Mouse (Mus musculus): ENCODE measurements around the gene Gm26620. TPM values are rescaled to one million over a fixed set of nuclear protein-coding genes. Genes with fewer than 3 reads are reported as not detected.

Gm26620 gene
- polyA plus RNA-seq, 1 experiment, result 0.12 TPM

- no peak overlapping the region for H3ac ChIP-seq (ENCODE audit: control insufficient read depth, insufficient read length, low read depth)
- no peaks in the 10 kb centered on the region for H3K36me3 ChIP-seq (ENCODE audit: control insufficient read depth, insufficient read depth)
- H3K79me3 ChIP-seq (ENCODE audit: low read depth), result no peaks in the 10 kb centered on the region
- H3K27me3 ChIP-seq (ENCODE audit: control insufficient read depth, insufficient read depth, insufficient read length), result no peaks in the 10 kb centered on the region
- no peak for TF ChIP-seq MYOD1 (IDR thresholded peaks at IDR 0.05; ENCODE audit: control insufficient read depth, insufficient read length, low read depth)
- TF ChIP-seq USF1 (IDR thresholded peaks at IDR 0.05; ENCODE audit: low read depth), result no peak
- no peak for TF ChIP-seq CEBPB (IDR thresholded peaks at IDR 0.05; ENCODE audit: low read depth)
- no peak for TF ChIP-seq MAX (IDR thresholded peaks at IDR 0.05)
- TF ChIP-seq MYOG (IDR thresholded peaks at IDR 0.05; ENCODE audit: control insufficient read depth, extremely low read depth, insufficient read length), result no peak
- TF ChIP-seq FOSL1 (IDR thresholded peaks at IDR 0.05; ENCODE audit: insufficient read depth, low read length, poor library complexity, severe bottlenecking), result no peak
- no peak for TF ChIP-seq CTCF (IDR thresholded peaks at IDR 0.05; ENCODE audit: control insufficient read depth, insufficient read depth, insufficient read length)
- H3K4me3 ChIP-seq (ENCODE audit: insufficient read depth, poor library complexity, severe bottlenecking), result no peak overlapping the region
- no peaks in the 10 kb centered on the region for H3K79me2 ChIP-seq (ENCODE audit: control insufficient read depth, insufficient read depth)
Measured at GRCm38 (mm10) chr1:170898413-170899075, 13.7 kb downstream of the Gm26620 start.

DNA sequence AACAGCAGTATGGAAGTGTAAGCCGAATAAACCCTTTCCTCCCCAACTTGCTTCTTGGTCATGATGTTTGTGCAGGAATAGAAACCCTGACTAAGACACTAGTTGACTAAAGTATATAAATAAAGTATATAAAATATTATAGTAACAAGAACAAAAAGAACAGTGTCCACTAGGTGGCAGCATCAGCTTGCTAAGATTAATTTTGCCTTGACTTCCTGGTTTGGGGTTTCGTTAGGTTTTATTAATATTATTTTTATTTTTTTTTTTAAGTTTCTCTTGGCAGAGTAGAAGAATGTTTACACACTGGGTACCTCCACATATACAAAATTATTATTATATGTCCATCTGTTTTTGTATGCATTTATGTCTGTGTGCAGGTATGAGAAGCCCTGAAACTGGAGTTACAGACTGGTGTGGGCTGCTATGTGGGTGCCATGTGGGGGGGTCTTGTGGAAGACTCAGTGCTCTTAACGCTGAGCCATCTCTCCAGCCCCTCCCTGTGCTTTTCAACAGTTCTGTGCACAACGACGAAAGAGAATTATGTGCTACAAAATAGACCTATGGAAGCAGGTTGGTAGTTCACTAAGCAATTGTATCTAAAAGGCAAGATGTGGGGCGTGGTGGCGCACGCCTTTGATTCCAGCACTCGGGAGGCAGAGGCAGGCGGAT, 16.1 kb downstream of the Gm26620 start:
- Histone ChIP-seq H3K27me3 (ENCODE audit: control insufficient read depth, insufficient read depth, insufficient read length) (no peaks in the 10 kb centered on the region), H3K4me3 (ENCODE audit: insufficient read depth, poor library complexity, severe bottlenecking) (no peak overlapping the region), H3K79me3 (ENCODE audit: low read depth) (no peaks in the 10 kb centered on the region), H3ac (ENCODE audit: control insufficient read depth, insufficient read length, low read depth) (no peak overlapping the region), H3K36me3 (ENCODE audit: control insufficient read depth, insufficient read depth) (no peaks in the 10 kb centered on the region), H3K79me2 (ENCODE audit: control insufficient read depth, insufficient read depth) (no peaks in the 10 kb centered on the region)
- TF ChIP-seq CEBPB (IDR thresholded peaks at IDR 0.05; ENCODE audit: low read depth), result no peak
- TF ChIP-seq MYOD1 (IDR thresholded peaks at IDR 0.05; ENCODE audit: control insufficient read depth, insufficient read length, low read depth), result no peak
- TF ChIP-seq MYOG (IDR thresholded peaks at IDR 0.05; ENCODE audit: control insufficient read depth, extremely low read depth, insufficient read length), result no peak
- TF ChIP-seq MAX (IDR thresholded peaks at IDR 0.05), result no peak
- no peak for TF ChIP-seq FOSL1 (IDR thresholded peaks at IDR 0.05; ENCODE audit: insufficient read depth, low read length, poor library complexity, severe bottlenecking)
- no peak for TF ChIP-seq CTCF (IDR thresholded peaks at IDR 0.05; ENCODE audit: control insufficient read depth, insufficient read depth, insufficient read length)
- TF ChIP-seq USF1 (IDR thresholded peaks at IDR 0.05; ENCODE audit: low read depth), result no peak

DNA sequence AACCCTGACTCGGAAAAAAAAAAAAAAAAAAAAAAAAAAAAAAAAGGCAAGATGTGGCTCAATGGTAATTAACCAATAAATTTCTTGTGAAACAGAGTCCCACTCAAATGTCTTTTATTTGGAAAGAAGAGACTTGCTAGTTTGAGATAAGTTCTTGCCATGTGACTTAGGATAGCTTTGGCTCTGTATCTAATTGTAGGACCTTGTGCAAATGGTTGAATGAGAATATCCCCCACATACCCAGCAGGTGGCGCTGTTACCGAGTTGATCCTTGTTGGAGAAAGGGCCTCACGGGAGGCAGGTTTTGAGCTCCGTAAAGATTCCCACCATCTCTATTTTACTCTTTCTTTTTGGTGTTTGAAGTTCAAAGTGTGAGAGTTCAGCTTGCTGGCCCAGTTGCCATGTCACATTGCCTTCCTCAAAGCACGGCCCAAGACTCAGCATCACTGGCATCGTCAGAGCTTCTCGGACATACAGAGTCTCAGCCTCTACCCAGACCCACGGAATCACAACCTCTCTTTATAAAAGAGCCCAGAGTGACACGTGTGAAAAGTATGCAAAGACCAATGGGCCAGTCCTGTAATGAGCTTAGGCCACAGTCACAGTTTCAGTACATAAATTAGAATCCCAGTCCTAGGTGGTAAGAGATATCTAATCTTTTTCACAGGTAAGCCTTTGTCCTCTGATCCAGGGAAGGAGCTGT, 16.8 kb downstream of the Gm26620 start:
- TF ChIP-seq USF1 (IDR thresholded peaks at IDR 0.05; ENCODE audit: low read depth), result peak; percentile 38
- peak; percentile 18 for TF ChIP-seq CTCF (IDR thresholded peaks at IDR 0.05; ENCODE audit: control insufficient read depth, insufficient read depth, insufficient read length)
- TF ChIP-seq CEBPB (IDR thresholded peaks at IDR 0.05; ENCODE audit: low read depth), result no peak

DNA sequence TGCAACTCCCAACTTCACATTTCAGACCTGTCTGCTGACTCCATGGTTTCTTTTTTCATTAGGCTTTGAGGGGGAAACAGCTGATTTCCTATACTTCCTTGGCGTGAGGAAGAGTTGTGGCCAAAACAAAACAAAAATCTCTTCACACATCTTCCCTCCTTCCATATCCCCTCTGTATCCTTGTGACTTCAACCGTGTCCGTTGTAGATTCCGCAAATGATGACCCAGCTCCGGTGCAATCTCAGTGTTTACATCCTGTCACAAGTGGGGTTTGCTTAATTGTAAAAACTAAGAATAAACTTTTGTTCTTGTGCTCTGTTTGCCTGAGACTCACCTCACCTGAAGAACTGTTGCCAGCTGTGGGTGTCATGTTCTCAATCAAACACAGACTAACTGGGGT, 18.6 kb downstream of the Gm26620 start:
- Histone ChIP-seq H3K36me3 (ENCODE audit: control insufficient read depth, insufficient read depth) (no peaks in the 10 kb centered on the region), H3K79me3 (ENCODE audit: low read depth) (no peaks in the 10 kb centered on the region), H3K79me2 (ENCODE audit: control insufficient read depth, insufficient read depth) (no peaks in the 10 kb centered on the region), H3K4me3 (ENCODE audit: insufficient read depth, poor library complexity, severe bottlenecking) (no peak overlapping the region), H3K27me3 (ENCODE audit: control insufficient read depth, insufficient read depth, insufficient read length) (peaks cover 9% of the 10 kb centered on the region), H3ac (ENCODE audit: control insufficient read depth, insufficient read length, low read depth) (no peak overlapping the region)
- TF ChIP-seq CEBPB (IDR thresholded peaks at IDR 0.05; ENCODE audit: low read depth) (no peak), FOSL1 (IDR thresholded peaks at IDR 0.05; ENCODE audit: insufficient read depth, low read length, poor library complexity, severe bottlenecking) (no peak), MAX (IDR thresholded peaks at IDR 0.05) (no peak), CTCF (IDR thresholded peaks at IDR 0.05; ENCODE audit: control insufficient read depth, insufficient read depth, insufficient read length) (no peak), MYOD1 (IDR thresholded peaks at IDR 0.05; ENCODE audit: control insufficient read depth, insufficient read length, low read depth) (no peak), USF1 (IDR thresholded peaks at IDR 0.05; ENCODE audit: low read depth) (no peak), MYOG (IDR thresholded peaks at IDR 0.05; ENCODE audit: control insufficient read depth, extremely low read depth, insufficient read length) (no peak)

More for the DNA sequence above, 16.8 kb downstream of the Gm26620 start:
- Histone ChIP-seq H3ac (ENCODE audit: control insufficient read depth, insufficient read length, low read depth) (no peak overlapping the region), H3K27me3 (ENCODE audit: control insufficient read depth, insufficient read depth, insufficient read length) (no peaks in the 10 kb centered on the region), H3K79me3 (ENCODE audit: low read depth) (no peaks in the 10 kb centered on the region), H3K79me2 (ENCODE audit: control insufficient read depth, insufficient read depth) (no peaks in the 10 kb centered on the region), H3K36me3 (ENCODE audit: control insufficient read depth, insufficient read depth) (no peaks in the 10 kb centered on the region), H3K4me3 (ENCODE audit: insufficient read depth, poor library complexity, severe bottlenecking) (no peak overlapping the region)

DNA sequence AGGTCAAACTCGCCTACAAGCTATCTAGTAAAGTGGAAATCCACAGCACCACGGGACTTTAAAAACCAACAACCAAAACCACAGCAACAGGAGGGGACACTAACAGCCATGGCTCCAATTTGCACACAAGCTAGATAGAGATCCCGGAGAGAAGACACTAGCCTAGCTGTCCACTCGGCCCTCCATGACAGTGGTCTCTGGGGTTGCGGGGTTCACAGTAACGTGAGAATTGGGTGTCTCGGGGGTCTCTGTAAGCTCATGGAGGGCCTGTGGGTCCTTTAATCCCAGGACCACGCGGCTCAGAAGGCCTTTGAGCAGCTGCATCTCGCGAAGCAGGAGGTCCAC, 22.2 kb downstream of the Gm26620 start:
- Histone ChIP-seq H3K79me2 (ENCODE audit: control insufficient read depth, insufficient read depth) (no peaks in the 10 kb centered on the region), H3K27me3 (ENCODE audit: control insufficient read depth, insufficient read depth, insufficient read length) (peaks cover 9% of the 10 kb centered on the region), H3K4me3 (ENCODE audit: insufficient read depth, poor library complexity, severe bottlenecking) (no peak overlapping the region), H3K36me3 (ENCODE audit: control insufficient read depth, insufficient read depth) (no peaks in the 10 kb centered on the region), H3ac (ENCODE audit: control insufficient read depth, insufficient read length, low read depth) (no peak overlapping the region), H3K79me3 (ENCODE audit: low read depth) (no peaks in the 10 kb centered on the region)
- TF ChIP-seq FOSL1 (IDR thresholded peaks at IDR 0.05; ENCODE audit: insufficient read depth, low read length, poor library complexity, severe bottlenecking), result no peak
- TF ChIP-seq MAX (IDR thresholded peaks at IDR 0.05), result no peak
- TF ChIP-seq MYOG (IDR thresholded peaks at IDR 0.05; ENCODE audit: control insufficient read depth, extremely low read depth, insufficient read length), result no peak
- TF ChIP-seq CEBPB (IDR thresholded peaks at IDR 0.05; ENCODE audit: low read depth), result no peak
- no peak for TF ChIP-seq USF1 (IDR thresholded peaks at IDR 0.05; ENCODE audit: low read depth)
- no peak for TF ChIP-seq MYOD1 (IDR thresholded peaks at IDR 0.05; ENCODE audit: control insufficient read depth, insufficient read length, low read depth)
- TF ChIP-seq CTCF (IDR thresholded peaks at IDR 0.05; ENCODE audit: control insufficient read depth, insufficient read depth, insufficient read length), result no peak
